Mouse (Mus musculus): Measurements from ENCODE around the gene Krt35. TPM values are rescaled to one million over a fixed set of nuclear protein-coding genes. Genes with fewer than 3 reads are reported as not detected.

The Krt35 gene
- total and polyA plus RNA-seq, 2 experiments: not detected

GRCm38 (mm10) chr11:100058875-100059274, 37.2 kb downstream of the Krt35 start:
- TF ChIP-seq POLR2A (IDR thresholded peaks at IDR 0.05; ENCODE audit: extremely low read depth, insufficient read depth, low read length): no peak
- TF ChIP-seq CTCF (IDR thresholded peaks at IDR 0.05; ENCODE audit: low read depth, low read length): no peak
- Histone ChIP-seq H3K27me3 (ENCODE audit: control insufficient read depth, insufficient read depth, low read length) (no peaks in the 10 kb centered on the region), H3K27ac (replicated peaks; ENCODE audit: insufficient read depth, low read depth, low read length) (no peak overlapping the region), H3K4me1 (ENCODE audit: control insufficient read depth, insufficient read depth, low read length) (no peaks in the 10 kb centered on the region), H3K4me3 (ENCODE audit: insufficient read depth, low read depth, low read length) (no peak overlapping the region), H3K9ac (ENCODE audit: low read depth, low read length) (no peak overlapping the region), H3K36me3 (ENCODE audit: control insufficient read depth, insufficient read depth, low read length) (no peaks in the 10 kb centered on the region), H3K79me2 (ENCODE audit: control insufficient read depth, insufficient read depth, low read length) (no peaks in the 10 kb centered on the region)
- no peak for DNase-seq (ENCODE audit: extremely low read depth, low read depth, low spot score)
- 78% methylated on average over 8 of the region's 8 CpGs for WGBS

- Histone ChIP-seq H3K9ac (ENCODE audit: low read depth, low read length) (no peak overlapping the region), H3K27ac (replicated peaks; ENCODE audit: insufficient read depth, low read depth, low read length) (no peak overlapping the region), H3K36me3 (ENCODE audit: control insufficient read depth, insufficient read depth, low read length) (no peaks in the 10 kb centered on the region), H3K4me3 (ENCODE audit: insufficient read depth, low read depth, low read length) (no peak overlapping the region), H3K27me3 (ENCODE audit: control insufficient read depth, insufficient read depth, low read length) (no peaks in the 10 kb centered on the region; the same call in 1 of the 2 replicates), H3K79me2 (ENCODE audit: control insufficient read depth, insufficient read depth, low read length) (no peaks in the 10 kb centered on the region), H3K4me1 (ENCODE audit: control insufficient read depth, insufficient read depth, low read length) (no peaks in the 10 kb centered on the region)
- DNase-seq (ENCODE audit: extremely low read depth, low read depth, low spot score): no peak
- TF ChIP-seq CTCF (IDR thresholded peaks at IDR 0.05; ENCODE audit: low read depth, low read length): no peak
- WGBS: 63% methylated on average over 9 of the region's 9 CpGs
These were observed 40.1 kb downstream of the Krt35 start for GRCm38 (mm10) chr11:100055686-100056655.

GRCm38 (mm10) chr11:100050451-100050850, 45.6 kb downstream of the Krt35 start, which contains the start of gene Krt31:
Krt31 (minus strand) TSS chr11:100050551.
- H3K4me3 ChIP-seq (ENCODE audit: insufficient read depth, low read depth, low read length): no peak within 1 kb of the TSS
- no peaks in the 10 kb centered on the region; the same call in 1 of the 2 replicates for H3K27me3 ChIP-seq (ENCODE audit: control insufficient read depth, insufficient read depth, low read length)
- 92% methylated on average over 3 of the region's 3 CpGs for WGBS
- H3K79me2 ChIP-seq (ENCODE audit: control insufficient read depth, insufficient read depth, low read length): no peaks in the 10 kb centered on the region
- no peak for DNase-seq (ENCODE audit: extremely low read depth, low read depth, low spot score)
- H3K36me3 ChIP-seq (ENCODE audit: control insufficient read depth, insufficient read depth, low read length): no peaks in the 10 kb centered on the region
- no peak within 1 kb of the TSS for H3K27ac ChIP-seq (replicated peaks; ENCODE audit: insufficient read depth, low read depth, low read length)
- no peaks in the 10 kb centered on the region for H3K4me1 ChIP-seq (ENCODE audit: control insufficient read depth, insufficient read depth, low read length)
- H3K9ac ChIP-seq (ENCODE audit: low read depth, low read length): no peak within 1 kb of the TSS
- TF ChIP-seq POLR2A (IDR thresholded peaks at IDR 0.05; ENCODE audit: extremely low read depth, insufficient read depth, low read length) (no peak), CTCF (IDR thresholded peaks at IDR 0.05; ENCODE audit: low read depth, low read length) (no peak)

- Histone ChIP-seq H3K79me2 (ENCODE audit: control insufficient read depth, insufficient read depth, low read length) (no peaks in the 10 kb centered on the region), H3K9ac (ENCODE audit: low read depth, low read length) (no peak overlapping the region), H3K36me3 (ENCODE audit: control insufficient read depth, insufficient read depth, low read length) (no peaks in the 10 kb centered on the region), H3K27ac (replicated peaks; ENCODE audit: insufficient read depth, low read depth, low read length) (no peak overlapping the region), H3K4me3 (ENCODE audit: insufficient read depth, low read depth, low read length) (no peak overlapping the region), H3K27me3 (ENCODE audit: control insufficient read depth, insufficient read depth, low read length) (0 out of 2 replicates have a peak, but pooled peaks cover 3% of the 10 kb centered on the region), H3K4me1 (ENCODE audit: control insufficient read depth, insufficient read depth, low read length) (no peaks in the 10 kb centered on the region)
- DNase-seq (ENCODE audit: extremely low read depth, low read depth, low spot score): no peak
- TF ChIP-seq POLR2A (IDR thresholded peaks at IDR 0.05; ENCODE audit: extremely low read depth, insufficient read depth, low read length): no peak
- no peak for TF ChIP-seq CTCF (IDR thresholded peaks at IDR 0.05; ENCODE audit: low read depth, low read length)
- WGBS: 83% methylated on average over 2 of the region's 2 CpGs
These were observed 48.8 kb downstream of the Krt35 start for GRCm38 (mm10) chr11:100047193-100047592.

GRCm38 (mm10) chr11:100046303-100046866, 49.7 kb downstream of the Krt35 start:
- no peak for DNase-seq (ENCODE audit: extremely low read depth, low read depth, low spot score)
- 82% methylated on average over 6 of the region's 6 CpGs for WGBS
- no peaks in the 10 kb centered on the region for H3K36me3 ChIP-seq (ENCODE audit: control insufficient read depth, insufficient read depth, low read length)
- no peaks in the 10 kb centered on the region for H3K79me2 ChIP-seq (ENCODE audit: control insufficient read depth, insufficient read depth, low read length)
- H3K27me3 ChIP-seq (ENCODE audit: control insufficient read depth, insufficient read depth, low read length): 0 out of 2 replicates have a peak, but pooled peaks cover 3% of the 10 kb centered on the region
- no peak overlapping the region for H3K9ac ChIP-seq (ENCODE audit: low read depth, low read length)
- H3K27ac ChIP-seq (replicated peaks; ENCODE audit: insufficient read depth, low read depth, low read length): no peak overlapping the region
- no peak overlapping the region for H3K4me3 ChIP-seq (ENCODE audit: insufficient read depth, low read depth, low read length)
- no peak for TF ChIP-seq CTCF (IDR thresholded peaks at IDR 0.05; ENCODE audit: low read depth, low read length)
- TF ChIP-seq POLR2A (IDR thresholded peaks at IDR 0.05; ENCODE audit: extremely low read depth, insufficient read depth, low read length): no peak
- H3K4me1 ChIP-seq (ENCODE audit: control insufficient read depth, insufficient read depth, low read length): no peaks in the 10 kb centered on the region

Other genes starting within 250 kb of the Krt35 start
- gene Krtap4-16, start 244.6 kb downstream of the Krt35 start, total RNA-seq (2014; rRNA removed): not detected in 2 replicates
- not detected in 2 replicates for gene Krtap4-16, start 244.6 kb downstream of the Krt35 start, polyA plus RNA-seq (2012; rRNA removed)
- gene Gm11568, start 238.3 kb downstream of the Krt35 start, total RNA-seq (2014; rRNA removed): not detected in 2 replicates
- gene Gm11568, start 238.3 kb downstream of the Krt35 start, polyA plus RNA-seq (2012; rRNA removed): not detected in 2 replicates
- not detected in 2 replicates for gene Gm11559, start 231.8 kb downstream of the Krt35 start, total RNA-seq (2014; rRNA removed)
- gene Gm11559, start 231.8 kb downstream of the Krt35 start, polyA plus RNA-seq (2012; rRNA removed): not detected in 2 replicates
- gene Krtap9-1, start 222.9 kb downstream of the Krt35 start, total RNA-seq (2014; rRNA removed): not detected in 2 replicates
- not detected in 2 replicates for gene Krtap9-1, start 222.9 kb downstream of the Krt35 start, polyA plus RNA-seq (2012; rRNA removed)
- gene Gm11567, start 217.1 kb downstream of the Krt35 start, total RNA-seq (2014; rRNA removed): 0.28 TPM in 1 of 2 replicates, not detected in the other
- not detected in 2 replicates for gene Gm11567, start 217.1 kb downstream of the Krt35 start, polyA plus RNA-seq (2012; rRNA removed)
- gene Krtap31-1, start 188.3 kb downstream of the Krt35 start, total RNA-seq (2014; rRNA removed): not detected in 2 replicates
- not detected in 2 replicates for gene Krtap31-1, start 188.3 kb downstream of the Krt35 start, polyA plus RNA-seq (2012; rRNA removed)
- not detected in 2 replicates for gene Gm11565, start 181.5 kb downstream of the Krt35 start, total RNA-seq (2014; rRNA removed)
- gene Gm11565, start 181.5 kb downstream of the Krt35 start, polyA plus RNA-seq (2012; rRNA removed): not detected in 2 replicates
- not detected in 2 replicates for gene Krtap31-2, start 159.9 kb downstream of the Krt35 start, total RNA-seq (2014; rRNA removed)
- gene Krtap31-2, start 159.9 kb downstream of the Krt35 start, polyA plus RNA-seq (2012; rRNA removed): not detected in 2 replicates
- gene Krtap9-5, start 147.8 kb downstream of the Krt35 start, total RNA-seq (2014; rRNA removed): not detected in 2 replicates
- gene Krtap9-5, start 147.8 kb downstream of the Krt35 start, polyA plus RNA-seq (2012; rRNA removed): not detected in 2 replicates
- not detected in 2 replicates for gene Krtap29-1, start 117.2 kb downstream of the Krt35 start, total RNA-seq (2014; rRNA removed)
- not detected in 2 replicates for gene Krtap29-1, start 117.2 kb downstream of the Krt35 start, polyA plus RNA-seq (2012; rRNA removed)
- not detected in 2 replicates for gene Krtap16-1, start 109.6 kb downstream of the Krt35 start, total RNA-seq (2014; rRNA removed)
- gene Krtap16-1, start 109.6 kb downstream of the Krt35 start, polyA plus RNA-seq (2012; rRNA removed): not detected in 2 replicates
- gene Krtap17-1, start 102.2 kb downstream of the Krt35 start, total RNA-seq (2014; rRNA removed): not detected in 2 replicates
- gene Krtap17-1, start 102.2 kb downstream of the Krt35 start, polyA plus RNA-seq (2012; rRNA removed): not detected in 2 replicates
- not detected in 2 replicates for gene Krt33a, start 80.0 kb downstream of the Krt35 start, total RNA-seq (2014; rRNA removed)
- not detected in 2 replicates for gene Krt33a, start 80.0 kb downstream of the Krt35 start, polyA plus RNA-seq (2012; rRNA removed)
- not detected in 2 replicates for gene Krt33b, start 66.4 kb downstream of the Krt35 start, total RNA-seq (2014; rRNA removed)
- gene Krt33b, start 66.4 kb downstream of the Krt35 start, polyA plus RNA-seq (2012; rRNA removed): not detected in 2 replicates
- not detected in 2 replicates for gene Krt34, start 54.7 kb downstream of the Krt35 start, total RNA-seq (2014; rRNA removed)
- gene Krt34, start 54.7 kb downstream of the Krt35 start, polyA plus RNA-seq (2012; rRNA removed): not detected in 2 replicates
- gene Krt31, start 45.7 kb downstream of the Krt35 start, total RNA-seq (2014; rRNA removed): not detected in 2 replicates
- gene Krt31, start 45.7 kb downstream of the Krt35 start, polyA plus RNA-seq (2012; rRNA removed): not detected in 2 replicates
- gene Krt32, start 8.0 kb downstream of the Krt35 start, total RNA-seq (2014; rRNA removed): not detected in 2 replicates
- gene Krt32, start 8.0 kb downstream of the Krt35 start, polyA plus RNA-seq (2012; rRNA removed): not detected in 2 replicates
- gene Krt36, start 9.4 kb upstream of the Krt35 start, total RNA-seq (2014; rRNA removed): not detected in 2 replicates
- not detected in 2 replicates for gene Krt36, start 9.4 kb upstream of the Krt35 start, polyA plus RNA-seq (2012; rRNA removed)
- not detected in 2 replicates for gene Krt13, start 25.3 kb upstream of the Krt35 start, total RNA-seq (2014; rRNA removed)
- gene Krt13, start 25.3 kb upstream of the Krt35 start, polyA plus RNA-seq (2012; rRNA removed): 0.54 TPM in 1 of 2 replicates, not detected in the other
- not detected in 2 replicates for gene Krt15, start 39.7 kb upstream of the Krt35 start, total RNA-seq (2014; rRNA removed)
- not detected in 2 replicates for gene Krt15, start 39.7 kb upstream of the Krt35 start, polyA plus RNA-seq (2012; rRNA removed)
- 2.8 and 4.5 TPM in 2 replicates for gene Krt19, start 52.4 kb upstream of the Krt35 start, total RNA-seq (2014; rRNA removed)
- gene Krt19, start 52.4 kb upstream of the Krt35 start, polyA plus RNA-seq (2012; rRNA removed): 2.4 and 2.6 TPM in 2 replicates
- not detected in 2 replicates for gene Krt9, start 97.0 kb upstream of the Krt35 start, total RNA-seq (2014; rRNA removed)
- gene Krt9, start 97.0 kb upstream of the Krt35 start, polyA plus RNA-seq (2012; rRNA removed): not detected in 2 replicates
- gene Krt14, start 111.3 kb upstream of the Krt35 start, total RNA-seq (2014; rRNA removed): not detected in 2 replicates
- not detected in 2 replicates for gene Krt14, start 111.3 kb upstream of the Krt35 start, polyA plus RNA-seq (2012; rRNA removed)
- gene Krt16, start 152.7 kb upstream of the Krt35 start, total RNA-seq (2014; rRNA removed): not detected in 2 replicates
- gene Krt16, start 152.7 kb upstream of the Krt35 start, polyA plus RNA-seq (2012; rRNA removed): not detected in 2 replicates
- not detected in 2 replicates for gene Krt17, start 164.8 kb upstream of the Krt35 start, total RNA-seq (2014; rRNA removed)
- not detected in 2 replicates for gene Krt17, start 164.8 kb upstream of the Krt35 start, polyA plus RNA-seq (2012; rRNA removed)
- gene Krt42, start 173.6 kb upstream of the Krt35 start, total RNA-seq (2014; rRNA removed): not detected in 2 replicates
- gene Krt42, start 173.6 kb upstream of the Krt35 start, polyA plus RNA-seq (2012; rRNA removed): not detected in 2 replicates
- gene Eif1, start 223.6 kb upstream of the Krt35 start, total RNA-seq (2014; rRNA removed): 145 and 210 TPM in 2 replicates
- gene Eif1, start 223.6 kb upstream of the Krt35 start, polyA plus RNA-seq (2012; rRNA removed): 86.6 and 104 TPM in 2 replicates
- not detected in 2 replicates for gene Gast, start 238.2 kb upstream of the Krt35 start, total RNA-seq (2014; rRNA removed)
- gene Gast, start 238.2 kb upstream of the Krt35 start, polyA plus RNA-seq (2012; rRNA removed): not detected in 2 replicates